In genomic region chr14:29405125-29405877, GRCm38 (mm10) we compare ENCODE assay signal across 11 mouse cellular contexts.
DNase-seq lines count a peak whose midpoint lies in the region; ATAC-seq lines count a peak whose summit lies in the region.
"Had no signal": no experiment of that assay in that cellular context is flagged by ENCODE, and none has a peak within 500 bp of the region (broad histone marks: within the 10 kb centered on the region; RNA-seq: fewer than 3 reads in every experiment).

No protein-coding gene starts in this region.

- DNase-seq in heart, adult 11 months: peak; percentile 62
- no peak for DNase-seq in heart, adult 18-20 months
- peak; percentile 7 for DNase-seq in lung, postnatal 14 days
- no peak for DNase-seq in lung, postnatal 10 days
- peak; percentile 11 to 34 for DNase-seq in left cerebral cortex, adult 18-20 months (ENCODE audit: low spot score in 2 of 2)
- peak; percentile 34 to 39 for DNase-seq in right cerebral cortex, postnatal 10 days (ENCODE audit: low spot score in 2 of 2)
- DNase-seq in layer of hippocampus, postnatal 14 days (ENCODE audit: low spot score in 2 of 2): no peak
- DNase-seq: adrenal gland, postnatal 10 days; cerebellum, adult 8-10 months had no signal

- ATAC-seq in megakaryocyte, adult 5-6 weeks (ENCODE audit: poor library complexity, severe bottlenecking): no peak
- ATAC-seq: CD4-positive, CD25-positive, alpha-beta regulatory T cell, adult 4 months had no signal

Comparison
In these comparisons a context has a peak if more than half of its experiments do, and no peak if none do; other contexts are left out.
1. DNase-seq: peak in heart, adult 11 months (single experiment), lung, postnatal 14 days (single experiment), left cerebral cortex, adult 18-20 months (2 of 2) and right cerebral cortex, postnatal 10 days (2 of 2); none in heart, adult 18-20 months (0 of 2), lung, postnatal 10 days (single experiment) and layer of hippocampus, postnatal 14 days (0 of 2).